Mouse (Mus musculus) CH12.LX (cell line): ENCODE data around the gene Ctnna2. TPM values are rescaled to one million over a fixed set of nuclear protein-coding genes. Genes with fewer than 3 reads are reported as not detected.

Experiments used
- DNase-seq: peaks from one replicate; pipeline ENCODE4 v3.0.0-alpha.2; 2013; ENCODE audit errors: extremely low read depth
- H3K27ac ChIP-seq: 2 replicates; pipeline ENCODE4 v1.5.1; 2012; ENCODE audit warnings: low read depth, mild to moderate bottlenecking, control low read depth, moderate library complexity; ENCODE audit not compliant: insufficient read depth
- H3K27me3 ChIP-seq: replicated peaks from 2 replicates; pipeline ENCODE3; 2012; ENCODE audit warnings: inconsistent platforms
- H3K36me3 ChIP-seq, 2 experiments: replicated peaks in 1 of 2; 2 replicates each; pipeline versions ENCODE3 to v1.6.1; 2012; ENCODE audit warnings: inconsistent platforms in 1 of 2, low read length in 1 of 2, mild to moderate bottlenecking in 1 of 2, mixed read lengths in 1 of 2, moderate library complexity in 1 of 2; ENCODE audit not compliant: control insufficient read depth in 1 of 2, insufficient read depth in 1 of 2
- H3K4me1 ChIP-seq, 2 experiments: 2 replicates each; pipeline ENCODE4 v1.6.1; 2012; ENCODE audit warnings: inconsistent platforms in 1 of 2, moderate library complexity in 1 of 2; ENCODE audit not compliant: insufficient read depth in 2 of 2, control insufficient read depth in 1 of 2
- H3K4me2 ChIP-seq: 2 replicates; pipeline ENCODE4 v1.6.1; 2012; ENCODE audit warnings: low read depth, mild to moderate bottlenecking, control low read depth; ENCODE audit not compliant: poor library complexity, insufficient read depth, severe bottlenecking
- H3K4me3 ChIP-seq, 3 experiments: fragments of 150-350 bp in 1 of 3; sonication (generic) in 1 of 3; replicated peaks in 1 of 3; 2 replicates each; pipeline versions ENCODE3 to v1.5.1; 2011 to 2012; ENCODE audit warnings: low read depth in 2 of 3, low read length in 2 of 3, mild to moderate bottlenecking in 2 of 3, moderate library complexity in 2 of 3, control low read depth in 1 of 3, improper control_type of control experiment in 1 of 3, inconsistent platforms in 1 of 3, mixed read lengths in 1 of 3; ENCODE audit not compliant: poor library complexity in 1 of 3
- H3K79me2 ChIP-seq: replicated peaks from 2 replicates; pipeline ENCODE4 v1.6.1; 2012; ENCODE audit warnings: mild to moderate bottlenecking, moderate library complexity; ENCODE audit not compliant: control insufficient read depth, poor library complexity, insufficient read depth, severe bottlenecking; ENCODE audit errors: extremely low read depth
- H3K9ac ChIP-seq: 2 replicates; pipeline ENCODE4 v1.6.1; 2012; ENCODE audit warnings: low read depth, mild to moderate bottlenecking, control low read depth, moderate library complexity; ENCODE audit not compliant: insufficient read depth
- H3K9me3 ChIP-seq: replicated peaks from 2 replicates; pipeline ENCODE3; 2012; ENCODE audit warnings: low read length, inconsistent platforms, mixed read lengths
- BHLHE40 ChIP-seq: IDR thresholded peaks from 2 replicates; pipeline ENCODE4 v1.6.1; 2011; ENCODE audit warnings: mild to moderate bottlenecking, low read depth, low read length, improper control_type of control experiment
- CTCF ChIP-seq, 2 experiments: IDR thresholded peaks in 1 of 2; conservative IDR thresholded peaks in 1 of 2; 2 replicates each; pipeline ENCODE4 v1.5.1; 2011 to 2012; ENCODE audit warnings: low read depth in 2 of 2, low read length in 2 of 2, improper control_type of control experiment in 1 of 2, inconsistent platforms in 1 of 2, mild to moderate bottlenecking in 1 of 2, moderate library complexity in 1 of 2
- ELF1 ChIP-seq: IDR thresholded peaks from 2 replicates; pipeline ENCODE4 v1.6.1; 2014; ENCODE audit warnings: low read depth, mild to moderate bottlenecking, inconsistent platforms, low read length, improper control_type of control experiment
- IRF4 ChIP-seq: IDR thresholded peaks from 2 replicates; pipeline ENCODE4 v1.6.1; 2014; ENCODE audit warnings: low read depth, mild to moderate bottlenecking, inconsistent platforms, low read length, improper control_type of control experiment
- MEF2A ChIP-seq: IDR thresholded peaks from 2 replicates; pipeline ENCODE4 v1.6.1; 2014; ENCODE audit warnings: low read depth, mild to moderate bottlenecking, inconsistent platforms, low read length, improper control_type of control experiment, borderline replicate concordance
- NELFE ChIP-seq: IDR thresholded peaks from 2 replicates; pipeline ENCODE4 v1.6.1; 2011; ENCODE audit warnings: low read depth, low read length, improper control_type of control experiment
- POLR2A ChIP-seq: IDR thresholded peaks from 2 replicates; pipeline ENCODE4 v1.6.1; 2011; ENCODE audit warnings: low read depth, mild to moderate bottlenecking, improper control_type of control experiment, low read length
- POLR2AphosphoS2 ChIP-seq: IDR thresholded peaks from 2 replicates; pipeline ENCODE4 v1.6.1; 2011; ENCODE audit warnings: low read depth, low read length, improper control_type of control experiment
- TBP ChIP-seq: conservative IDR thresholded peaks from 2 replicates; pipeline ENCODE4 v1.6.1; 2011; ENCODE audit warnings: low read depth, low read length, improper control_type of control experiment
- ZC3H11A ChIP-seq: IDR thresholded peaks from 2 replicates; pipeline ENCODE4 v1.6.1; 2012; ENCODE audit warnings: low read depth, mild to moderate bottlenecking, inconsistent platforms, low read length, improper control_type of control experiment
- ZNF384 ChIP-seq: IDR thresholded peaks from 2 replicates; pipeline ENCODE4 v1.6.1; 2012; ENCODE audit warnings: low read depth, low read length, improper control_type of control experiment, inconsistent platforms
- dilution Hi-C: fragments of 300-500 bp; cut with MboI; formaldehyde crosslinking; loops from 2 replicates; pipeline ENCODE4 v1.14.3; 2020; ENCODE audit warnings: low sequenced_read_pairs; ENCODE audit not compliant: extremely low pct_unique_long_range_greater_than_20kb, extremely low pct_ligation_motif_present
- in situ Hi-C: fragments of 300-500 bp; cut with MboI; formaldehyde crosslinking; loops from 3 replicates; pipeline ENCODE4 v1.14.3; 2019; ENCODE audit warnings: low sequenced_read_pairs, low pct_ligation_motif_present, low pct_unique_long_range_greater_than_20kb, mixed read lengths
- polyA plus RNA-seq: library from polyadenylated mRNA; unstranded; fragments of >175 nt; gene quantifications from 2 replicates; pipeline ENCODE4 v1.2.1, GENCODE M21; 2012; ENCODE audit warnings: low read depth; ENCODE audit not compliant: insufficient read length
- total RNA-seq, 2 experiments: library from RNA; depleted of rRNA; stranded (reverse); fragments of 300-350 nt in 1 of 2; fragments of >200 nt in 1 of 2; gene quantifications; 2 replicates each; pipeline ENCODE4 v1.2.3; 2012 to 2014

Gene Ctnna2
- total and polyA plus RNA-seq, 3 experiments, result not detected

DNA sequence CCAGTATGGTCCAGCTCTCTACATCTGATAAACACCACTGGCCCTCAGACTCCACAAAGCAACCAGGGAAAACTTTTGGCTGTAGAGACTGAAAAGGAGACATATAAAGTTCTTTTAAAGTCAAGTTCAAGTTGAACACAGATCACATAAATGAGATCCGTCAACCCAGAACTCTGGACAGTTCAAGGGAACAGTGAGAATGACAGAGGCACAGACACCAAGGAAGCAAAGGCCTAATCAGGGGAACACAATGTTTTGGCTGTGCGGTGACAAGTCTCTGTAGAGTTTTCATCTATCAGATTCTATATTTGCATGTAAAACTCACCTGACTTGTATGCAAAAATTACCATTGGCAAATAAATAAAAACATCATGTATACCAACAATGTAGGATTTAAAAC, 929.3 kb downstream of the Ctnna2 start:
- TF ChIP-seq BHLHE40, result no peak
- TF ChIP-seq MEF2A, result no peak
- no peak for TF ChIP-seq TBP
- no peak for TF ChIP-seq ZNF384
- TF ChIP-seq NELFE, result no peak
- TF ChIP-seq ELF1, result no peak
- TF ChIP-seq ZC3H11A, result no peak
- Histone ChIP-seq H3K27ac (no peak overlapping the region), H3K27me3 (no peaks in the 10 kb centered on the region), H3K4me3 (no peak overlapping the region), H3K36me3 (no peaks in the 10 kb centered on the region), H3K9me3 (peaks cover 26% of the 10 kb centered on the region), H3K79me2 (no peaks in the 10 kb centered on the region), H3K4me1 (no peaks in the 10 kb centered on the region), H3K4me2 (no peak overlapping the region), H3K9ac (no peak overlapping the region)
- in situ Hi-C loops, result no loop called here
- dilution Hi-C loops, result no loop called here
- no peak for DNase-seq

- no peak overlapping the region for H3K9ac ChIP-seq
- peaks cover 27% of the 10 kb centered on the region for H3K9me3 ChIP-seq
- no peaks in the 10 kb centered on the region for H3K79me2 ChIP-seq
- no peaks in the 10 kb centered on the region for H3K4me1 ChIP-seq
- TF ChIP-seq POLR2A, result no peak
- TF ChIP-seq IRF4, result no peak
- TF ChIP-seq CTCF (conservative IDR thresholded peaks at IDR 0.05 in 1 of 2, IDR thresholded peaks at IDR 0.05 in 1 of 2; ENCODE audit: low read depth in 2 of 2, low read length in 2 of 2), result no peak
- dilution Hi-C loops, result no loop called here
- in situ Hi-C loops, result no loop called here
- DNase-seq, result no peak
- H3K27me3 ChIP-seq, result no peaks in the 10 kb centered on the region
- no peak overlapping the region for H3K4me2 ChIP-seq
- H3K27ac ChIP-seq, result no peak overlapping the region
- H3K4me3 ChIP-seq, result no peak overlapping the region
- H3K36me3 ChIP-seq, result no peaks in the 10 kb centered on the region
Observed at GRCm38 (mm10) chr6:77047568-77047967, 931.9 kb downstream of the Ctnna2 start.

DNA sequence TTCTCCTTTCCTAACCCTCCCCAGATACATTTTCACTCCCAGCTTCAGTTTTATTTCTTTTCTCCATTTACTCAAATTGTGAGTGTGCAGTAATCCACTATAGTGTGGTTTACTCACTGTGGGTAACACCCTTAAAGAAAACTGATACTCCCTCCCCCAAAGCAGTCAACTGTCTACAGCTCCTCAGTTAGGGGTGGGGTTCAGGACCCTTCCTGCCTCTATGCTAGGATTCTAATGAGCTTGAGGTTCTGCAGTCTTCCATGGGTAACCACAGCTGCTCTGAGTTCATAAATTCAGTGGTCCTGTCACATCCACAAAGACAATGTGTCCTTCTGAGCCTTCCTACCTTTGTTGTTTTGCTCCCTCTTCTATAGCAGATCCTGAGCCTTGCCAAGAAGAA, 954.4 kb downstream of the Ctnna2 start:
- Histone ChIP-seq H3K4me1 (no peaks in the 10 kb centered on the region), H3K79me2 (no peaks in the 10 kb centered on the region), H3K27me3 (no peaks in the 10 kb centered on the region), H3K36me3 (no peaks in the 10 kb centered on the region), H3K4me2 (no peak overlapping the region), H3K4me3 (no peak overlapping the region), H3K9me3 (peaks cover 38% of the 10 kb centered on the region), H3K27ac (no peak overlapping the region), H3K9ac (no peak overlapping the region)
- dilution Hi-C loops (no loop called here), in situ Hi-C loops (no loop called here)
- DNase-seq, result no peak
- TF ChIP-seq TBP (no peak), POLR2AphosphoS2 (no peak)
